Mouse (Mus musculus) megakaryocyte, embryonic 14.5 days (primary cell): Measurements from ENCODE around the gene Foxn3.

Experiments used
- FLI1 ChIP-seq: IDR thresholded peaks from 2 replicates; pipeline ENCODE4 v1.6.1; 2012; ENCODE audit warnings: low read length, inconsistent platforms, mixed read lengths
- GATA1 ChIP-seq: IDR thresholded peaks from 3 replicates; pipeline ENCODE4 v1.6.1; 2012; ENCODE audit warnings: mixed read lengths, low read length, inconsistent platforms, borderline replicate concordance

- TF ChIP-seq GATA1 (no peak), FLI1 (no peak)
These were observed 38.5 kb upstream of the Foxn3 start for GRCm38 (mm10) chr12:99601841-99602240.
